Mouse (Mus musculus): ENCODE results near the gene Sprr2j-ps.

The Sprr2j-ps gene

GRCm38 (mm10) chr3:92417782-92418181, at the start of gene Sprr2j-ps:
Sprr2j-ps (plus strand) TSS chr3:92418082.
- DNase-seq (ENCODE audit: low spot score in 2 of 2) = no peak

DNA sequence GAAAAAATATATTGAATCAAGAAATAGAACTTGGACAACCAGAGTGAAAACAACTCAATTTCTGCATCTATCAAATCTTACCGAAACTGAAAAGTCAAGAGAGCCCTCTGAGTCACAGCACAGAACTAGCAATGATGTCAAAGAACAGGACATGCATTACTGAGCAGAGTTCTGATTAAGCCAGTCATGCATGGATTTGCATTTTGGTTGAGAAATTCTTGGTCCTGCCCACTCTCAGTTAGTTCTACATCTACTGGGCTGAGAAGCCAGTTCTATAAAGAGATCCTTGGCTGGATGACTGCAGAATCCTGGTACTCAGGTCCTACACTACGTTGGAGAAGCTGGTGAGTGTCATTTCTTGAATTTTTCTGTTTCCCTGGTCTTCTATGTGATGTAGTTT, 44.3 kb upstream of the Sprr2j-ps start:
- no peak for DNase-seq (ENCODE audit: low spot score in 2 of 2)

DNA sequence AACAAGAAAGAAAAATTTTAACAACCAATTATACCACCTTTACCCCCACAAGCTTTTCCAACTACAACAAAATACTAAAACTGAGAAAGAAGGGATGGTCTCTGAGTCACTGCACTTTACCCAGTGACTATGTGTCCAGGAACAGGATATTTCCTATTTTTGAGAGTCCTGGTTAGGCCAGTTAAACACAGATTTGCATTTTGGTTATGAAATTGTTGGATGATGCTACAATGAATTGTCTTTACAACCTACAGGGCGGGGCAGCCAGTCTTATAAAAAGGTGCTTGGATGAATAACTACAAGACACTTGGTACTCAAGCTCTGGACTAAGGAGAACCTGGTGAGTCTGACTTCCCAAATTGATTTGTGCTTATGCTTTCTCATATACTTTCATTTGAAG, 32.5 kb upstream of the Sprr2j-ps start, which contains the start of gene Sprr2h:
Gene Sprr2h, plus strand, starts transcription at position 301 of the 400 bp plus-strand sequence.
- DNase-seq (ENCODE audit: low spot score in 2 of 2) = no peak

DNA sequence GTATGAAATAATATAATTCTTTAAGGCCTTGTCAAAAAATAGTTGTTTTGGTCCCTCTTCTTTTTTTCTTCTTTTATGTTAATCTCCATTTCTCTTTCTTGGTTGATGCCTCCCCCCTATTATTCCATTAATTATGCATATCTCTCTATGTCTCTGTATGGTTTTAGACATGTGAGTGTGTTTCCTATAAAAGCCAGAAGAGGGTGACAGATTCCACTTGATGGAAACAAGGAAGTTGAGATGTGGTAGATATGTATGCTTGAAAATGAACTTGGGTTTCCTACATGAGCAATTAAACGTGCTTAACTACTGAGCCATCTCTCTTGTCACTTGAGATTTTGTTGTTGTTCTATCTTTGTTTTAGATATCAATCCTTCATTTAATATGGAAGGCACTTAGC, 23.6 kb upstream of the Sprr2j-ps start:
- DNase-seq (ENCODE audit: low spot score in 2 of 2) = no peak

DNA sequence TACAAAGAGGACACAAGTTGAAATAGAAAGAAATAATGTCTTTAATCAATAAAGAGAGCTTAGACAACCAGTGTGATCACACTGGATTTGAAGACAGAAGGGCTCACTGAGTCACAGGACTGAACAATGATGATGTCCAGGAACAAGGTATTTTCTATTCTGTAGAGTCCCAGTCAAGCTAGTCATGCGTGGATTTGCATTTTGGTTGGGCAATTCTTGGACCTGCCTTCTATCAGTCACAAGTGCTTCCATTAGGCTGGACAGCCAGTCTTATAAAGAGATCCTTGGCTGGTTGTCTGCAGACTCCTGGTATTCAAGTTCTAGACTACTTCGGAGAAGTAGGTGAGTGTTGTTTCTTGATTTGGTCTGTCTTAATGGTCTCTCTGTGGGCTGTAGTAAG, 10.2 kb upstream of the Sprr2j-ps start, which contains the start of gene Sprr2i:
Gene Sprr2i, plus strand, starts transcription at position 301 of the 400 bp plus-strand sequence.
- no peak for DNase-seq (ENCODE audit: low spot score in 2 of 2)

DNA sequence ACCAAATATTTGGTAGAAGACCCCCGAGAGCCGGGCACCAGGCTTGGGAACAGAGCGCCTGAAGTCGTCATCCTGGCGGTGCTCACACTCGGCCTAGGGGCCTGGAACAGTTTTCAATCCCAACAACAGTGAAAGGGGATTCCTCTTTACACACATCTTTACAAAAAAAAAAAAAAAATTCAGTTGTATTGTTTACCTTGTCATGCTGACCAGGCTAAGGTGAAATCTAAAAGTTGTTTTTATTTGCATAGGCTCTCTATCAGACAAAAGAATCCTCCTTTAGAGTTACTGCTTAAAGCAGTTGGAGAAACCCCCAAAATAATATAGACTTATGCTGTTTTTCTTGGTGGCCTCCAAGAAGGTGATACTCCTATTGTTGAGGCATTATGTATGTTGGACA, 11.4 kb downstream of the Sprr2j-ps start, which contains the start of gene Gm9774:
Gene Gm9774, minus strand, starts transcription at position 101 of the 400 bp plus-strand sequence.
- no peak for DNase-seq (ENCODE audit: low spot score in 2 of 2)

GRCm38 (mm10) chr3:92432282-92432681, 14.4 kb downstream of the Sprr2j-ps start, which contains the start of gene Sprr2k:
Sprr2k (plus strand) TSS chr3:92432582.
- no peak for DNase-seq (ENCODE audit: low spot score in 2 of 2)

DNA sequence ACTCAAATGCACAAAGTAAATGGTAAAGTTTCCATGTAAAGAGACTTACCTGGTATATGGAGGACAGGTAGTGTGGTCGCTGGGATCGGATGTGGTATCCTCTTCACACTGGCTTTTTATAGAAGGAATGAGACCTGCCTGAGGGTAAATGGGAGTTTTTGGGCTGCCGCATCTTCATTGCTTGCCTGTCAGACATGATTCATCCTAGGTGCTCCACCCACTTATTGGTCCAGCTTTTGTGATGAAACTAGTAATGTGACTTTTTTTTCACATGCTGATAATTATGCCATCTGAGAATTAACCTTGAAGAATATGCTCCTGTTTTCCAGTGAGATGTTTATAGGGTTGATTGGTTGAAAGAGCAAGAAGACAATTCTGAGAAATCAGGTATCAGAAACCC, 20.8 kb downstream of the Sprr2j-ps start, which contains the start of gene Sprr1b:
Gene Sprr1b, minus strand, starts transcription at position 101 of the 400 bp plus-strand sequence.
- DNase-seq (ENCODE audit: low spot score in 2 of 2) = no peak

- DNase-seq (ENCODE audit: low spot score in 2 of 2) = no peak
Measured at GRCm38 (mm10) chr3:92440177-92440576, 22.3 kb downstream of the Sprr2j-ps start.

DNA sequence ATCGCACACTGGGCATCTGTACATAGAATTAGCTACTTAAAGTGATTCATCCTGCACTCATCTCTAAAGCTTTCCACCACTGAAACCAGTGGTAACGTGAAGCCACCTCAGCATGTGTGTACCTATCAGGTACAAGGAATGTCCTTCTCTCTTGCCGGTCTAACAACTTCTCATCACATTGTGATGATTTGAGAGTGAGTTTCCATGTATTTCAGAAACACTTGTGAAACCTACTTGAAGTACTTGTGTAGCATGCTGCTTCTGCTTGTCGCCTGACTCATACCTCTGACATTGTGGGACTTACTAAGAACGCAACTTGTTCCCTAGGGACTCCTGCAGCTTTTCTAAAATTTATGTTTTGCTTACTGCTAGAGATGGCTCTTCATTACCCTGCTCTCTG, 37.3 kb downstream of the Sprr2j-ps start:
- no peak for DNase-seq (ENCODE audit: low spot score in 2 of 2)

DNA sequence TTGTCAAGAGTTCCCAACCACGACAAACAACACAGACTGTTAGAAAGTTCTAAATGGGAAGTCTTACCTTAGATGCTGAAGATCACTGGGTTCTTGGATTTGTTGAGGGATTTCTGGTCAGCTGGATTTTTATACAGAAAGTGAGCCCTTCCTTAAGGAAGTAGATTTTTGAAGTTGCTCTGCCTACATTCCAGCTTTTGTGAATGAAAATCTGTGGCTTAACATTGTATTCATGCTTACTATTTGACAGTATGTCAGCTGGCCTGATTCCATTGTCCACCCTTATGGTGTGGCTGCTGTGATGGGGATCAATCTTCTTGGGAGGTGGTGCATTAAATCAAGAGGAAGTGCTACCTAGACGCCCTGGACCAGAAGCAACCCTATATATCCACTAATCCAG, 40.7 kb downstream of the Sprr2j-ps start, which contains the start of gene Sprr3:
Gene Sprr3, minus strand, starts transcription at position 101 of the 400 bp plus-strand sequence.
- DNase-seq (ENCODE audit: low spot score in 2 of 2) = no peak

GRCm38 (mm10) chr3:92466576-92466975, 48.7 kb downstream of the Sprr2j-ps start:
- no peak for DNase-seq (ENCODE audit: low spot score in 2 of 2)

DNA sequence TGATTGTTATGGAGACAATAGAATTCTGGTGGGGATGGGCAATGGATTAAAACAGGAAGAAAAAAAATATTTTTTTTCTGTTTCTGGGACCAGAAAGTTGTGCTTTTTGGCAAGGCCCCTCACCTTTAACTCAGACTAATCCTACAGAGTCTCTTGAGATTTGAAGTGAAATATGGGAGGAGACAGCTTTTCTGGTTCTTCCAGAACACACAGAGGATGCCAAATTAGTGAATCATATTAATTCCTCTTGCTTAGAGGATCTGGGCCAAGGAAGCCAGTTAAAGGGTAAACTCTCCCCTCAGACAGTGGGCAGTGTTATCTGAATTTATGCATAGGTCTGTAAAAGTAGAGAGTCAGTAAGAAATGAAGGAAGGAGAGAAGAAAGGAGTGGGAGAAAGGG, 49.5 kb downstream of the Sprr2j-ps start:
- no peak for DNase-seq (ENCODE audit: low spot score in 2 of 2)

Measured in spleen, postnatal 4 days (tissue).